Mouse (Mus musculus) stomach, embryonic 16.5 days (tissue): ENCODE results near the gene Il6st. TPM values are rescaled to one million over a fixed set of nuclear protein-coding genes. Genes with fewer than 3 reads are reported as not detected.

Experiments
- ATAC-seq: fragments of 200-750 bp; cut with Nextera tagmentation; 2 replicates; pipeline ENCODE4 v1.8.0; 2017; ENCODE audit warnings: moderate number of reproducible peaks, moderate TSS enrichment; ENCODE audit not compliant: insufficient read depth, low FRiP score
- H3K27ac ChIP-seq: fragments of 300-500 bp; sonication (generic); 2 replicates; pipeline ENCODE4 v1.5.1; 2014; ENCODE audit warnings: low read length
- H3K27me3 ChIP-seq: fragments of 300-500 bp; sonication (generic); 2 replicates; pipeline ENCODE4 v1.6.1; 2014; ENCODE audit warnings: low read length, control low read depth, mixed read lengths; ENCODE audit not compliant: control insufficient read depth, insufficient read depth
- H3K36me3 ChIP-seq: fragments of 300-500 bp; sonication (generic); 2 replicates; pipeline ENCODE4 v1.6.1; 2014; ENCODE audit warnings: low read length; ENCODE audit not compliant: control insufficient read depth, insufficient read depth
- H3K4me1 ChIP-seq: fragments of 300-500 bp; sonication (generic); 2 replicates; pipeline ENCODE4 v1.6.1; 2014; ENCODE audit warnings: low read length, control low read depth, mixed read lengths; ENCODE audit not compliant: control insufficient read depth, insufficient read depth
- H3K4me2 ChIP-seq: fragments of 300-500 bp; sonication (generic); 2 replicates; pipeline ENCODE4 v1.6.1; 2014; ENCODE audit warnings: low read depth, low read length, mixed read lengths
- H3K4me3 ChIP-seq: fragments of 300-500 bp; sonication (generic); replicated peaks from 2 replicates; pipeline ENCODE4 v1.5.1; 2014; ENCODE audit warnings: mild to moderate bottlenecking, low read length
- H3K9ac ChIP-seq: fragments of 300-500 bp; sonication (generic); 2 replicates; pipeline ENCODE4 v1.6.1; 2014; ENCODE audit warnings: low read length
- H3K9me3 ChIP-seq: fragments of 300-500 bp; sonication (generic); replicated peaks from 2 replicates; pipeline ENCODE4 v1.6.1; 2016; ENCODE audit warnings: low read length, control low read depth; ENCODE audit not compliant: control insufficient read depth
- WGBS: fragments of 180-500 bp; shearing (Covaris S2); extraction: QIAGEN DNeasy Blood & Tissue Kit; methylation state at CpG from one replicate; pipeline ENCODE4 v1.1.7; 2014; 5-methylcytosine and 5-hydroxymethylcytosine counted together
- polyA plus RNA-seq: library from polyadenylated mRNA; unstranded; fragments of >200 nt; fragmentation: Nextera tagmentation; extraction: Ambion mirVana; gene quantifications from 2 replicates; pipeline ENCODE4 v1.2.1, GENCODE M21; 2015

Gene Il6st
- 51.8 and 53.4 TPM in 2 replicates for polyA plus RNA-seq

- H3K4me2 ChIP-seq, result peak within 1 kb of the TSS; percentile 72
- ATAC-seq, result peak; percentile 99
- under 1% methylated on average over 70 of the region's 85 CpGs for WGBS
- peak within 1 kb of the TSS; percentile 95 for H3K9ac ChIP-seq
- no peaks in the 10 kb centered on the region for H3K27me3 ChIP-seq
- H3K9me3 ChIP-seq, result no peaks in the 10 kb centered on the region
- H3K36me3 ChIP-seq, result no peaks in the 10 kb centered on the region
- H3K4me3 ChIP-seq, result peak within 1 kb of the TSS; percentile 86
- H3K4me1 ChIP-seq, result peaks cover 16% of the 10 kb centered on the region
- peak within 1 kb of the TSS; percentile 94 for H3K27ac ChIP-seq
Measured at GRCm38 (mm10) chr13:112463868-112464625, at the start of gene Il6st. Gene Il6st, plus strand, starts transcription at chr13:112464070.

GRCm38 (mm10) chr13:112415896-112416295 lies 48.0 kb upstream of the Il6st start:
- Histone ChIP-seq H3K36me3 (no peaks in the 10 kb centered on the region), H3K4me1 (peaks cover 9% of the 10 kb centered on the region), H3K27ac (peak overlapping the region; percentile 46; the same call in 1 of the 2 replicates), H3K4me3 (no peak overlapping the region), H3K4me2 (no peak overlapping the region), H3K9ac (no peak overlapping the region), H3K9me3 (no peaks in the 10 kb centered on the region), H3K27me3 (no peaks in the 10 kb centered on the region)
- no peak for ATAC-seq
- 75% methylated on average over 6 of the region's 6 CpGs for WGBS

DNA sequence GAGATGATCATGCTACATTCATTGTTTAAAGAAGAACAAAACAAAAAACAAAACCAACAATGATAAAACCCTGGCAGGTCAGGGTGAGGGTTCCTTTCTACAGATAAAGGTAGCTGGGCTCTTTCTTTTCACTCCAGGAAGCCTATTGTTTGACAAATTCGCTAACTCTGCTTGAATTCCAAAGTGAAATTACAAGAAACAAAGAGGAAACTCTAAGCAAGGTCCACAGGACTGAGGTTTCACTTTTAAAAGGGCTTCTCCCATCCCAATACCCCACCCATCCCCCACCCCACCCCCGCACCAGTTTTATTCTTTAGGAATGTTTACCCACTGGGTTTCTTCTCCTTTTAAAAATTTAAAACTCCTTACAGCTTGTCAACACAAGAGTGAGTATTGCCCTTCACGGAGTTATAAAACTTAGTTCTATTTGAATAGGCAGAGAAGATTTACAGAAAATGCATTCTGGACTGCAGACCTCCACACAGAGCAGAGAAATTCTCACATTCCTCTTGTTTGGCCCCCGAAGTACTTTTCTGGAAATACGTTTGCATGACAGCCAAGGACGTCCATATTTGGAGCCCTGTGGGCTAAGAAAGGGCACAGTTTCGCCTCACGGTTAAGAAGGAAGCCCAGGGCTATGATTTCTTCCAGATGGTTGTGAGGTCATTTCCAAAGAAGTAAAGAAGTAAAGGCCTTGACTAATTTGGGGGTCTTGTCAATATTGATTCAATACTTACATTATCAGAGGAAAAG lies 47.3 kb upstream of the Il6st start:
- Histone ChIP-seq H3K27me3 (no peaks in the 10 kb centered on the region), H3K4me2 (peak overlapping the region; percentile 34), H3K9me3 (no peaks in the 10 kb centered on the region), H3K4me1 (peaks cover 9% of the 10 kb centered on the region), H3K36me3 (no peaks in the 10 kb centered on the region), H3K27ac (peak overlapping the region; percentile 66), H3K4me3 (no peak overlapping the region), H3K9ac (no peak overlapping the region; the same call in 1 of the 2 replicates)
- ATAC-seq, result peak; percentile 25; the same call in 1 of the 2 replicates
- 13% methylated on average over 8 of the region's 8 CpGs for WGBS

GRCm38 (mm10) chr13:112417163-112417523 lies 46.7 kb upstream of the Il6st start:
- H3K36me3 ChIP-seq, result no peaks in the 10 kb centered on the region
- WGBS, result 26% methylated on average over 4 of the region's 4 CpGs
- H3K9me3 ChIP-seq, result no peaks in the 10 kb centered on the region
- H3K4me1 ChIP-seq, result peaks cover 9% of the 10 kb centered on the region
- no peak for ATAC-seq
- peak overlapping the region; percentile 66; the same call in 1 of the 2 replicates for H3K27ac ChIP-seq
- no peak overlapping the region for H3K4me3 ChIP-seq
- H3K4me2 ChIP-seq, result peak overlapping the region; percentile 34; the same call in 1 of the 2 replicates
- no peaks in the 10 kb centered on the region for H3K27me3 ChIP-seq
- no peak overlapping the region; the same call in 1 of the 2 replicates for H3K9ac ChIP-seq

DNA sequence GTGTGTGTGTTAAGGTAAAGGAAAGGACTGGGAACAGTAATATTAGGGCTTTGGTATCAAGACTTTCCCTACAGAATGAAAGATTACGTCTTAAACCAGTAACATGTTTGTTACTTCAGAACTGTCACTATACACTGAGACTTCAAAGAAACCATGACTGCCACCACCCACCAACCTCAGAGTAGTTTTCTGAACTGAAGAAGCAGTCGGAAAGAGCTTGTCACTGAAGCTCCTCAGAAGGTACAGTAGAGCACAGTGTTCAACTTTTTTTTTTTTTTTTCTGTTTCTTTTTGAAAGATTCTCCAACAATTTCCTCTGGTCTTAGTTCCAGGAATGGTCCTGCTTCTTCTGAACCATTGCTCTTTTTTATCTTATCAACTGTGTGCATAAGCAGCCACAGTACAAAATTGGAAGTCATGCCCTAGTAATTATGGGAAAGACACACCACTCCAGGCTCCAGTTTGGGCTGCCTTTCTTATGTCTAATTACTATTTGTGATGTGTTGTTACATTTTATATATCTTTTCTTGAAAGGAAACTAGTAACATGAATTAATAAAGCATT lies 45.9 kb upstream of the Il6st start:
- H3K9ac ChIP-seq, result no peak overlapping the region
- no peaks in the 10 kb centered on the region for H3K9me3 ChIP-seq
- H3K36me3 ChIP-seq, result no peaks in the 10 kb centered on the region
- no peak overlapping the region for H3K27ac ChIP-seq
- no peaks in the 10 kb centered on the region for H3K27me3 ChIP-seq
- H3K4me1 ChIP-seq, result peaks cover 9% of the 10 kb centered on the region
- WGBS, result 78% methylated on average over 2 of the region's 2 CpGs
- ATAC-seq, result no peak
- H3K4me3 ChIP-seq, result no peak overlapping the region
- H3K4me2 ChIP-seq, result no peak overlapping the region

GRCm38 (mm10) chr13:112418595-112418994 lies 45.3 kb upstream of the Il6st start:
- Histone ChIP-seq H3K27ac (no peak overlapping the region), H3K4me3 (no peak overlapping the region), H3K4me1 (peaks cover 9% of the 10 kb centered on the region), H3K27me3 (no peaks in the 10 kb centered on the region), H3K36me3 (no peaks in the 10 kb centered on the region), H3K4me2 (no peak overlapping the region), H3K9me3 (no peaks in the 10 kb centered on the region), H3K9ac (no peak overlapping the region)
- ATAC-seq, result no peak
- WGBS, result 92% methylated on average over 4 of the region's 4 CpGs

DNA sequence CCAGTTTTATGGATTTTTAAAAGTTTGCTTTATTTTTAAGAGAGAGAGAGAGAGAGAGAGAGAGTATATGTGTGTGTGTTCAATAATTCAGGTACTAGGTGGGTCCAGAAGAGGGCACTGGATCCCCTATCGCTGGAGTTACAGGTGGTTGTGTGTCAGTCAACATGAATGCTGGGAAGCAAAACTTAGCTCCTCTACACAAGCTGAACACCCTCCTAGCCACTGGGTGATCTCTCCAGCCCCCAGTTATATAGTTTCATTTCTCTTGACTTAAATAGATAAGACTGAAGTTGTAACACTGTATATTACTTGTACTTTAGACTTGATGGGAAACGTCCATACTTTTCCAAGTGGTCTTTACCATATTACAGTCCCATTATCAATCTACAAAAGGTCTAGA lies 39.7 kb upstream of the Il6st start:
- ATAC-seq, result no peak
- WGBS, result 85% methylated on average over 2 of the region's 2 CpGs
- H3K27ac ChIP-seq, result no peak overlapping the region
- no peak overlapping the region for H3K4me2 ChIP-seq
- H3K27me3 ChIP-seq, result no peaks in the 10 kb centered on the region
- no peaks in the 10 kb centered on the region for H3K36me3 ChIP-seq
- no peak overlapping the region for H3K9ac ChIP-seq
- H3K4me1 ChIP-seq, result no peaks in the 10 kb centered on the region
- H3K9me3 ChIP-seq, result no peaks in the 10 kb centered on the region
- H3K4me3 ChIP-seq, result no peak overlapping the region

- no peak for ATAC-seq
- Histone ChIP-seq H3K4me3 (no peak overlapping the region), H3K4me2 (no peak overlapping the region), H3K9me3 (no peaks in the 10 kb centered on the region), H3K4me1 (no peaks in the 10 kb centered on the region), H3K36me3 (no peaks in the 10 kb centered on the region), H3K27ac (no peak overlapping the region), H3K27me3 (no peaks in the 10 kb centered on the region), H3K9ac (no peak overlapping the region)
- WGBS, result 67% methylated on average over 7 of the region's 7 CpGs
Measured at GRCm38 (mm10) chr13:112424635-112425034, 39.2 kb upstream of the Il6st start.

DNA sequence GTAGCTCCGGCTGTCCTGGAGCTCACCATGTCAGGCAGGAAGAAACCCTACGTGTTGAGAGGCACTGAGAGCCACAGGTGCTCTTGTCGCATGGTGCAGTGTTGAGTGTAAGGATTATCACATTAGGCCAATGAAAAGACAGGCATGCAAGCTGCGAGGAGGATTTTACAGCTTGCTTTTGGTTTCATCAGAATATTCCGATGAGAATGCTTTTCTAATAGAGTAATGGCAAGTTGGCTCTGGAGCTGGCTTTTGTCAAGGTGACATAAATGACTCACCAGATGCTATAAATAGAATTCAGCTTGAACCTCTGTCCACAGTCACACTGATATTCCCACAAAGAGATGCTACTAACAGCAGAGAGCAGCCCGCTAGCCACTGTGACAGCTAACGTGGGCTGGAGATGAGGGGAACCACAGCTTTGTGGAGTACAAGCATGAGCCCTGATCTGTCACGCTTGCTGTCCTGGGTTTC lies 38.7 kb upstream of the Il6st start:
- Histone ChIP-seq H3K9me3 (no peaks in the 10 kb centered on the region), H3K4me1 (no peaks in the 10 kb centered on the region), H3K36me3 (no peaks in the 10 kb centered on the region), H3K4me2 (no peak overlapping the region), H3K4me3 (no peak overlapping the region), H3K27me3 (no peaks in the 10 kb centered on the region), H3K27ac (no peak overlapping the region), H3K9ac (no peak overlapping the region)
- WGBS, result 43% methylated on average over 8 of the region's 8 CpGs
- ATAC-seq, result no peak
